Mouse (Mus musculus) mouse embryonic stem cell (cell line): Measurements from ENCODE around the gene Lrrc72.

Experiments
- in situ Hi-C, 2 experiments: fragments of 300-500 bp; cut with MboI; formaldehyde crosslinking; loops; 1 replicate in 1 of 2; 3 replicates in 1 of 2; pipeline ENCODE4 v1.14.3; 2019 to 2020; ENCODE audit warnings: low sequenced_read_pairs in 2 of 2, low pct_unique_long_range_greater_than_20kb in 1 of 2, mixed read lengths in 1 of 2; ENCODE audit not compliant: unreplicated experiment in 1 of 2

Gene Lrrc72

GRCm38 (mm10) chr12:36207072-36207799 is 46.0 kb downstream of the Lrrc72 start:
- in situ Hi-C loops, result loop anchor here in 1 of 2 experiments (25.0 kb wide), 1 partner anchor 455 kb away; no protein-coding TSS in a partner anchor

- in situ Hi-C loops, result loop anchor here in 1 of 2 experiments (25.0 kb wide), 1 partner anchor 457 kb away; no protein-coding TSS in a partner anchor
Measured at GRCm38 (mm10) chr12:36205579-36206119, 47.5 kb downstream of the Lrrc72 start.

GRCm38 (mm10) chr12:36194976-36195375 is 58.2 kb downstream of the Lrrc72 start:
- in situ Hi-C loops, result no loop called here

GRCm38 (mm10) chr12:36190343-36190742 is 62.9 kb downstream of the Lrrc72 start:
- in situ Hi-C loops, result no loop called here

GRCm38 (mm10) chr12:36189610-36190009 is 63.6 kb downstream of the Lrrc72 start:
- in situ Hi-C loops, result no loop called here

GRCm38 (mm10) chr12:36187081-36187480 is 66.1 kb downstream of the Lrrc72 start:
- in situ Hi-C loops, result no loop called here

- in situ Hi-C loops, result no loop called here
Measured at GRCm38 (mm10) chr12:36182570-36182969, 70.6 kb downstream of the Lrrc72 start.

- in situ Hi-C loops, result no loop called here
Measured at GRCm38 (mm10) chr12:36177227-36177626, 76.0 kb downstream of the Lrrc72 start.

- in situ Hi-C loops, result no loop called here
Measured at GRCm38 (mm10) chr12:36165299-36165698, 87.9 kb downstream of the Lrrc72 start.

GRCm38 (mm10) chr12:36164126-36164791 is 88.9 kb downstream of the Lrrc72 start:
- in situ Hi-C loops, result no loop called here
